Mouse (Mus musculus) spleen, embryonic (tissue): ENCODE measurements around the gene Atrnl1.

Source experiments
- CTCF ChIA-PET: fragments of 350-600 bp; sonication (Branson Sonifier 250); formaldehyde crosslinking; loops from one replicate; lab custom pipeline; 2022; lab: Charles Lee

The Atrnl1 gene

GRCm38 (mm10) chr19:58113092-58113731 is 502.4 kb downstream of the Atrnl1 start:
- CTCF ChIA-PET, result no interaction called here

DNA sequence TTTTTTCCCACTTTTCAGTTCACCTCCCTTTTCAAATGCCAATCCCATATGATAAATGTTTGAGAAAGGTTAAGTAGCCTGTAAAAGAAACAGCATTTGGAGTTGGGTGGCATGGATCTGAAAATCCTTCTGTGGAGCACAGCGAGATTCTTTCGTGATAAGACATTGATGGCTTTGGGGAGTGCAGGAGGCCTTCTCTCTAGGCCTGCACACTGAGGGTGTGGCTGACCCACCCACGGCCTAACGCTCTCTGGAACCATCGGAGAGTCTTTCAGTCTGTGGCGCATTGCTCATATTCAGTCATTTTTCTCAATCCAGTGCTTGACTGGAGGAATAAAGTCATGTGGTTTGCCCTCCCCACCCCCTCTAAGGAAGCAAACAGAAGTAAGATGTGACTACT is 506.8 kb downstream of the Atrnl1 start:
- CTCF ChIA-PET, result no interaction called here

DNA sequence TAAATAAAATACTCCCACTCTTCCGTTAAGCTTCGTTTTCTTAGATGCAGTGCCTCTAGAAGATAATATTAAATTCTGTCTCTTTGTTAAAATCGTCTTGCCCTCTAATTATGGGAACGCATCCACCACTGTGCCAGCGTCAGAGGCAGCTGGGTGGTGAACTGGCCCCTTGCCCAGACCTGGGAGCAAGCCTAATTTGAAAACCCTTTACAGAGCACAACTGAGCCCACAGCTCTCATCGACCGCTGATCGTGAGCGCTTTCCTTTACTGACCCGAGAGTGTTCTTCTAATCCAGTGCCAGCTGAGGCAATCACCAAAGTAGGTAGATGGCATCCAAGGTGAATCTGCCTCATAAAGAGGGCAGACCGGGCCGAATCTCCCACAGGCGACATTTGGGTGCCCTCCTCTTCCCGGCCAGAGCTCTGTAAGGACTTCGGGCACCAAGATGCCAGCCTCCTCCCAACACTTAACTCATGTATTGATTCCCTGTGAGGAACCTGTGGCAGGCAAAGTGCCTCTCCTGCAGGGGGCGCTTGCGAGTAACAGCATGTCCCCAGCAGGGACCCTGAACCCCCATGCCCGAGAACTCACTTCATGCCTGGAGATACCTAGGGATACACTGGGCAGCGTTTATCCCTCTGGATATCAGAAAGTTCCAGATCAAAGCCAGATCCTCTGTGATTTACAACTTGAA is 507.5 kb downstream of the Atrnl1 start:
- CTCF ChIA-PET, result no interaction called here

DNA sequence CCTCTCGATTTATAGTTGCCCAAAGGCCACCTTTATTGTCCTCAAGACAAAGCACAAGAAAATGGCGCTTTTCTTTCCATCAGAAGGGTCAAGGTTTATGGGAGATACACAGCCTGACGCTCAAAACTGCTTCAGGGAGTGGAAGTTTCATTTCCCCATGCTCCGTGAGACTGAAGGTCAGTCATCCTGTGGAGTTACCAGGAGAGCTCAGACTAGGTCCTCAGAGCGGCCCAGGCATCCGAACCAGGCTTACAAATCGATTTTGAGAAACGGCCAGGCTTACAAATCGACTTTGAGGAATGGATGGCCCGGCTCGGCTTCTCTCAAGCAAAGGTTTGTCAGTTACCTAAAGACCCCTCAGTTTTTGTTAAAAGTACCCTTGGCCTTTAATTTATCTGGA is 508.0 kb downstream of the Atrnl1 start:
- CTCF ChIA-PET, result no interaction called here

DNA sequence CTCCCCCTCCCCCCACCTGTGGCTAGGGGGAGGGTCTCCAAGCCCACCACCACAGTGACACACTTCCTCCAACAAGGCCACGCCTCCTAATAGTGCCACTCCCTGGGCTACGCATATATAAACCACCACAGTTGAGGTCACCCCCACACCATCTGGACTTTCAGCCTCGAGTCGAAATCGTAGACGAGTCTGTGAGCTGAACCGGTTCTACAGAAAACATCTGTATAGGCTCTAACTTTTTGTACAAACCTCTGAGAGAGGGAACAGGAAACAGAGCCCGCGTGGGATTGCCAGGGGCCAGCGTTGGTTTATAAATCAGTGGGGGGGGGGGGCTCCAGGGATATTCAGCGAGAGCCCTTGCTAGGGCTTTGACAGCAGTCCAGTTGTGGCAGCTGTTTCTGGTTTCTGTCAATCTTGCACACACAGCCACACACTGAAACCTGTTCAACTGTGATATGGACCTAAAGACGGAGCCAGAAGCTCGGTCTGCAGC is 508.9 kb downstream of the Atrnl1 start:
- CTCF ChIA-PET, result no interaction called here

- CTCF ChIA-PET, result no interaction called here
These were observed 509.8 kb downstream of the Atrnl1 start for GRCm38 (mm10) chr19:58120661-58121060.

GRCm38 (mm10) chr19:58121628-58122027 is 510.8 kb downstream of the Atrnl1 start:
- CTCF ChIA-PET, result no interaction called here

DNA sequence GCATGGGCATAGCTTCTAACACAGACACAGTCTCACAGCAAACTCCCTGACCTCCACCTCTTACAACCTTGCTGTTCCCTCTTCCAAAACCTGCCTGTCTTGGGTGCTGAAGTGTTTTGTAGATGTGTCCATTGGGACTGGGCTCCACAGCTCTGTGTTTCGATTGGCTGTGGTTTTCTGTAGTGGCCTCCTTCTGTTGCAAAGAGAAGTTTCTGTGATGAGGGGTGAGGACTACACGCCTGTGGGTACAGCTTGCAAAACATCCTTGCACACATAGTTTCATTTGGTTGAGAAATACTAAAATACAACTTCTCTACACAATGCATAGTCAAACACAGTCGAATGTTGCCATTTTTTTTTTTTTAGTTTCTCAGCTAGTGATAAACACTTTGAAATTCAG is 512.8 kb downstream of the Atrnl1 start:
- CTCF ChIA-PET, result no interaction called here

- CTCF ChIA-PET, result no interaction called here
These were observed 513.7 kb downstream of the Atrnl1 start for GRCm38 (mm10) chr19:58124566-58124965.

GRCm38 (mm10) chr19:58125010-58125409 is 514.2 kb downstream of the Atrnl1 start:
- CTCF ChIA-PET, result no interaction called here

DNA sequence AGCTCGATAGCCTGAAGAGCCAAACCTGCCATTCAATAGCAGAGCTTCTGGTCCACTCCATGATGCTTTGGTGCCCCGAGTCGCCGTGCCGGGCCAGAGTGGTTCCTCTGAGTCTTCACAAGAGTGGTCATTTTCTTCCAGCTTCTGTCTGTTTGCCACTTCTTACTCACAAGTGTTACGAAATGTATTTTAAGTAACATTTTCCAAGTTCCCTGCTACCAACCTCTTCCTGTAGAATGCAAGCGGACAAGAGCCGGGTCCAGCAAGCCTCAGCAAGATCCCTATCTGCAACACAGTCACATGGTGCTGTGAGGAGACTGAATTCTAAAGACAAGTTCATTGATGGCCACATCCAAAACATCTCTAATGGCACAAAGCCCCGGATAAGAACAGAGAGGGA is 521.1 kb downstream of the Atrnl1 start:
- CTCF ChIA-PET, result no interaction called here

GRCm38 (mm10) chr19:58140191-58140784 is 529.5 kb downstream of the Atrnl1 start:
- CTCF ChIA-PET, result no interaction called here

DNA sequence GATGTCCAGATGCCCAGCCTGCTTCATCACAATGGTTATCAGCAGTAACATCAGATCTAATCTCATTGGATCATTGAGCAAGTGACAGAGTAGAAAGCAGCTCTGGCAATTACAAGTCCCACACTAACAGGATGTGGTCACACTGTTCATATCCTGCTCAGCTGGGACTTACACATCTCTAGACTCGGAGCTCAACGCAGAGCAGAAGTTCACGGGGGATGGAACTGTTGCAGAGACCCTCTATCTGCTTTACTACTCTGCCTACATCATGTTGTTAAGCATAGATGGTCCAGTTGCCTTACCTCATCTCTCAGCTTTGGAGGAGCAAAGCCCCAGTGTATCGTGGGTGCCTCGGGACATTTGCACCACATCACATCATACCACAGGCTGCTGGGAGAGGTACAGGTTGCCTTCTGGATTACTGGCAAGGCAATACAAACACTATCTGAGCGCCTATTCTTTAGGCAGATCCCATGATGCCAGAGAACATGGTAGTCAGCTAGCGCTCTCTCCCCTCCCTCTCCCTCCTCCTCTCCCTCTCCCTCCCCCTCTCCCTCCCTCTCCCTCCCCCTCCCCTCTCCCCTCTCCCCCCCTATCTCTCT is 533.1 kb downstream of the Atrnl1 start:
- CTCF ChIA-PET, result no interaction called here

DNA sequence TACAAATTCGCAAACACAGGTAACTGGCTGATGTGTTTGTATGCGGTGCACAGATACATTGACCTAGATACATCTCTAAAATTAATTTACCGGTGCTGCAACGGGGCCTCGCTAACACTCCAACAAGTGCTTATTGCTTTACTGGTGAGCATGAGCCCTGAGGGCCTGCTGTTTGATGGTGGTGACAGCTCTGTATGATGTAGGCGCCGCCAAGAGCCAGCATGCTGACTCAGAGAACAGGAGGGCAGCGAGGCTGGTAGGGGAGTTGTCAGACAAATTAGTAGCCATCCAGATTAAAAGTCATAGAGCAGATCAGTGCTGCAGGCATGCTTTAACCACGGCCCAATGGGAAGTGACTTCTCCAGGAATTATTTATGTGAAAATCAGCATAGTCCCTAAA is 534.7 kb downstream of the Atrnl1 start:
- CTCF ChIA-PET, result no interaction called here

- CTCF ChIA-PET, result no interaction called here
These were observed 540.4 kb downstream of the Atrnl1 start for GRCm38 (mm10) chr19:58151257-58151656.

GRCm38 (mm10) chr19:58161569-58161968 is 550.7 kb downstream of the Atrnl1 start:
- CTCF ChIA-PET, result interaction anchor here (0.7 kb wide), 1 partner anchor 133 kb away, joined by 5 read pairs; no protein-coding TSS in a partner anchor

GRCm38 (mm10) chr19:58164896-58165634 is 554.2 kb downstream of the Atrnl1 start:
- CTCF ChIA-PET, result no interaction called here

DNA sequence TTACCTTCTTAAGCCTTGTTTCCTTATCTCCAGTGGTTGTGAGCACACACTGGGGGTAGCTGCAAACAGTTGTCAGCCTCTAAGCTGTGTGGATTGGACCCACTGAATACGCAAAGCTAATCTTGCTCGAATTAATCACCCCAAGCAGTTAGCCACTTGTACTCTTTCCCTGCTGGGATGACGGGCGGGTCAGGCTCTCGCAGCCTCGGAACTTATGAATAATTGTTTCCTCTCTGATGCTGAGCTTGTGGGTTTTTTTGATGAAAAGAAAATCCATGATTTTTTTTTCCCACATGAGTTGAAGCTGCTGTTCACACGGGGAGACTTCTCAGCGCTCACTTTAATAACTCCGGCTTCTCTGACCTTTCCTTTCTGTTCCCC is 554.8 kb downstream of the Atrnl1 start:
- CTCF ChIA-PET, result no interaction called here

- CTCF ChIA-PET, result no interaction called here
These were observed 555.3 kb downstream of the Atrnl1 start for GRCm38 (mm10) chr19:58166147-58166546.

GRCm38 (mm10) chr19:58178410-58178809 is 567.6 kb downstream of the Atrnl1 start:
- CTCF ChIA-PET, result no interaction called here

- CTCF ChIA-PET, result interaction anchor here (0.9 kb wide), 1 partner anchor 12 kb away, joined by 3 read pairs; no protein-coding TSS in a partner anchor
These were observed 569.9 kb downstream of the Atrnl1 start for GRCm38 (mm10) chr19:58180773-58181172.
